Mouse (Mus musculus) bone marrow, adult 2 months (tissue): ENCODE results near the gene Hsd17b13.

Source experiments
- CTCF ChIP-seq: fragments of 200-500 bp; IDR thresholded peaks from 2 replicates; pipeline ENCODE4 v1.5.1; 2011; ENCODE audit warnings: low read length, control low read depth; ENCODE audit not compliant: control insufficient read depth, insufficient read depth
- POLR2A ChIP-seq: fragments of 200-500 bp; IDR thresholded peaks from 2 replicates; pipeline ENCODE4 v1.6.1; 2011; ENCODE audit warnings: low read depth, mild to moderate bottlenecking, control low read depth, low read length, borderline replicate concordance; ENCODE audit not compliant: control insufficient read depth

- TF ChIP-seq CTCF (no peak), POLR2A (no peak)
Observed at GRCm38 (mm10) chr5:103939350-103939652, 37.9 kb downstream of the Hsd17b13 start.
